Mouse (Mus musculus) liver, adult 2 months (tissue): Measurements from ENCODE around the gene Rab11fip3.

Experiments used
- CTCF ChIP-seq: fragments of 200-500 bp; IDR thresholded peaks from 2 replicates; pipeline ENCODE4 v1.5.1; 2011; ENCODE audit warnings: low read depth, low read length, control low read depth
- POLR2A ChIP-seq: fragments of 200-500 bp; IDR thresholded peaks from 2 replicates; pipeline ENCODE4 v1.6.1; 2011; ENCODE audit warnings: low read length, control low read depth; ENCODE audit not compliant: insufficient read depth; ENCODE audit errors: extremely low read depth

GRCm38 (mm10) chr17:25946891-25947290, 122.5 kb downstream of the Rab11fip3 start:
- TF ChIP-seq CTCF (no peak), POLR2A (no peak)
